Mouse (Mus musculus) cerebellum, adult (tissue): ENCODE measurements around the gene Hspbp1.
A peak's percentile ranks its signal among the peaks of the same experiment; 100 is the strongest.

Experiments used
- ATAC-seq: cut with Nextera tagmentation; 2 replicates; pipeline ENCODE4 v1.9.2; 2017; ENCODE audit warnings: mild to moderate bottlenecking, moderate library complexity, mixed read lengths; ENCODE audit not compliant: insufficient number of reproducible peaks, low FRiP score, low TSS enrichment

Gene Hspbp1

DNA sequence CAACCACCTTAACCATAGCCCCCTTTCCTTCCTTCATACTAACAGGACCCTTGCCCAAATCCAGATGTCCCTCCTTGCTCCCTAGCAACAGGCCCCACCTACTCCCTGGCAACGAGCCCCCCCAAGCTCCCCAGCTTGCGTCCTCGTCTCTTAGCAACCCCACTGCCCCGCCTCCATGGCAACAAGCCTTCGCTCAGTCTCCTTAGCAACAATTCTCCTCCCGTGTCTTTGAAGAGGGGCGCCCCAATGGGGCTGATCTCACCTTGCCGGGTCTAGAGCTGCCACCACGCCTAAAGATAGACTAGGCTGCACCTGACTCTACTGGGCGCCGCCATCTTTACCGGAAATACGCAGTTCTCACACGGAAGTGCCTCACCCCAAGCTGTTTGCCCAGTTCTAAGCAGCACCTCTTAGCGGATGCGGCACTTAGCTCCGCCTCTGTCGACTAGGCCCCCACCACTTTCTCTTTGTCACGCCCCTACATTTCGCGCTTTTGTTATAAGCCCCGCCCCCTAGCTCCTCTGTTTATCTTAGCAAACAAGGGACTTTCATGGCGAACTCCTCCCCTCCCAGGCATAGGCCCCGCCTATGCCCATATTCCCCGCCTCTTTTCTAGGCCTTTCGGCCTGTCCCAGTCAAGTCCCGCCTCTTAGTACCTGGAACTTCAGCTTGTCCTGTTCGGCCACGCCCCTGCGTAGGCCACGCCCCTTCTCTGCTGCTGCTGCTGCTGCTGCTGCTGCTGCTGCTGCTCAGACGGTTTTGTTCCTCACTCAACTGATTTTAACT, at the start of gene Hspbp1:
Hspbp1 (minus strand) TSS at position 437 of the 786 bp plus-strand sequence.
- peak; percentile 98 for ATAC-seq

DNA sequence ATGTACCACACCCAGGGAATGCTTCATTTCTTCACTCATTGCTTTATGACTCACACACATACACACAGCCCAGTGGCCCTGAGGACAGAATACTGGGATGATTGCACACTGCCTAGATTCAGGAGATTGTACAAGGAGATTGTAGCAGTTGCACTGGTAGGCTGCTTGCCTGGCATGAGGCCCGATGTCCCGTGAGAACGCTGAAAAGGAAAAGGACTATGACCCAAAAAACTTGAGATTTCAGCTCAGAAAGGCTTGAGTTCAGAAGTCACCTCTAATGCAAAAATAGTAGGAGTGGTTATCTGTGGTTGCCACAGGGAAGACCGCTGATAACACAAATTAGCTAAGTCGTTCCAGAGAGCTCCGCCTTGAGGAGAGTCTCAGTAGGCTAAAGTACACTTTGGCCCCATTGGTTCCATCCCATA, 48.1 kb upstream of the Hspbp1 start:
- ATAC-seq = no peak

DNA sequence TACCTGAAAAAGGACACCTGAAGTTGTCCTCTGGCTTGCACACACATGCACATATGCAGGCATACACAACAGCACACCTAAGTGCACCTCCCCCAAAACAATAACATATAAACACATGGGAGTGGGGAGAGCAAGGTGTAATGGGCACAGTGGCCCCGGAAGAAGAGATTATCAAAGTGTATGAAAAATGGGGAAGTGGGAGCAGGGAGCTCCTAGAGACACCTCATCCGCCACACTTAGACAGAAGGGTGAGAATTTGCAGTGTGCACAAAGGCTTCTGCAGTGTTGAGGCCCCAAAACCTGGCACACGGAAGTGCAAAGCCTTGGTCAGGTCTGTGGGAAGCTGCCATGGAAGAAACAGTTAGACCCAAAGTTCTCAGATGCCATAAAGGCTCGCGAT, 46.2 kb upstream of the Hspbp1 start:
- no peak for ATAC-seq

DNA sequence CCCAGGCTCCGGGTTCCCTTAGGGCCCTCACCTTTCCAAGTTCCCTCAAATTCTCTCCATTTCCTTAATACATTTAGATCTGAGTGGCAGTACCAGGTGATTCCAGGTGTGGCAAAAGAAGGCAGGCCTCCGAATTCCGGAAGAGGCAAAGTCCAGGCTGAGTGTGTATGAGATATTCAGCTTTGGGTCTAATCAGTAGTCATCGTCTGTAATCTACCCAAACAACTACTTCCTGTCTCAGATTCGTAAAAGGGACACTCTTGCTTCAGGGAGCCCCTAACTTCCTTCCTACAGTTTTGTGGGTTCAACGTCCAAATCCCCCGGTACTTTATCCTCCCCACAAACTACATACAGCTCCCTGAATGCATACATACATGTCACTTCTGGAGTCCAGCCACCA, 40.3 kb upstream of the Hspbp1 start, which contains the start of gene Tmem150b:
Tmem150b (minus strand) TSS at position 81 of the 400 bp plus-strand sequence.
- ATAC-seq = no peak

DNA sequence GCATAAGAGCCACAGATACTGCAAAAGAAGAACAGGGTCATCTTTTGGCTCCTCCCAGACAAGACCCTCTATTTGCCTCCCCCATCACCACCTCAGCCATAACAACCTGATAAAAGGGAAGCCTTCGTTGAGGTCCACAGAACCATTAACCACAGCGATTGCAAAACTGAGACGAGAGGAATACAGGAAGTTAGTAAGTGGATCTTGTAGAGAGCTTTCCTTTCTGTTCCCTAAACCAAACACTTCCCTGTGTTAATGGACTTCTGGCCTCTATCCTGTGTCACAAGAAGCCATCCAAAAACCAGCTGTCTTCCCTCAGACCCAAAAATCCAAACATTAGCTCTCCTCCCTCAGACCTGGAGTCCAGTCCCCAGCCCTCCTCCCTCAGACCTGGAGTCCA, 39.5 kb upstream of the Hspbp1 start:
- no peak for ATAC-seq

DNA sequence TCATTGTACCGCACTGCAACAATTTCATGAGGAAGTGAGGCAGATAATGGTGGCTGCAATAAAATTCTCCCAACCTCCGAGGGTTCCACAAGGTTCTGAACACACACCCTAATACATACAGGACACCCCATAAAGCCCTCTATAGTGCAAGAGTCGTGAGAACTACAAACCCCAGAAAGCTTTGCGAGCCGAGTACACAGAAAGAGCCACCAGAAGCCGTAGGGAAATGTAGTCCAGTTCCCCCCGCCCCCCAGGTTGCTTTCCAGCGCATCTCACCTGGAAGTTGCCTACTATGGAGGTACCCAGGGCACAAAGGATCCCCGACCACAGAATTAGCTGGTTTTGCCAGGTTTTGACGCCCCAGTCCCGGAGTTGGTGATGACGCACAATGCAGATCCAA, 38.6 kb upstream of the Hspbp1 start:
- peak; percentile 72; the same call in 1 of the 2 replicates for ATAC-seq

DNA sequence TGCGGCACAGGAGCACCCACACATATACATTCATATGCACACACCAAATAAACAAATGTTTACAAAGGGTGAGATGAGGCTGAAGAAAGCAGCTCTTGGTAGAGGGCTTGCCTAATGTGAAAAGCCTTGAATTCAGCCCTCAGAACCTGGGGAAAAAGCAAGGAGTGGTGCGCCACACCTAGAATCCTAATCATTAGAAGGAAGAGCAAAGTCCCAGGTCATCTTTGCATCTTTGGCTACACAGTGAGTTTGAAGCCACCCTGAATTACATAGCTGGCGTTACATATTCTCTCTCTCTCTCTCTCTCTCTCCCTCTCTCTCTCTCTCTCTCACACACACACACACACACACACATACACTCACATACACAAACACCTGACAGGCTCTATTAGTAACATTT, 34.4 kb upstream of the Hspbp1 start:
- no peak for ATAC-seq

DNA sequence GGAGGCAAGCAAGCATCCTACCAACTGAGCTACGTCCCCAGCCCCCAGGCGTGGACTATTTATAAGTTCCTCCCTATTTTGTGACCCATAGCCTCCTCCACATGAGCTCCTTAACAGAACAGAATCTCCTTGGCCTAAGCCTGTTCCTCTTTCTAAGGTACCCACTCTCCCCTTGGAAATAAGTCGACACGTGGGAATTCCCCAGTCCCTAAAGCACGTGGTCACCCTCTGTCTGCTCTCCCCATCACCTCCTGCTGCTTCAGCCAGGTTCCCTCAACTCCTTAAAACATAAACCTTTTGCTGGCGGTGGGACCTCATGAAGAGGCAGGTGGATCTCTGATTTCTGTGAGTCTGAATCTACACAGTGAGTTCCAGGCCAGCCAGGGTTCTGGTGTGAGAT, 32.1 kb upstream of the Hspbp1 start:
- no peak for ATAC-seq

DNA sequence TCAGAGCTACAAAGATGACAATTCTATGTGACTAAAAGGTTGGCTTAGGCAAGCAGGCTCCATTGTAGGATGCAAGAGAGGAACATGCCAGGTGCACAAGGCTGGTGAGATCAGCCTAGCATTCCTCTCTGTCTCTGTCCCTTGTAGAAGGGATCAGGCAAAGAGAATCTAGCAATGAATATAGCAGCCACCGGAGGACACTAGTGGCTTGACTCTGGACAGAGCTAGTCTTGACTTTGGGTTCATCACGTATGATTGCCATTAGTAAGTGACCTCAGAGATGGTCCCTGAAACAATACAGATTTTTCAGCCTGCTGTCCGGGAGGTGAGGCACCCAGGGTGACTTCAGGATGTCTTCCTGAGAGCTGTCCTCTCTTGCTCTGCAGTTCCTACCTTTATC, 27.7 kb upstream of the Hspbp1 start:
- ATAC-seq = no peak

DNA sequence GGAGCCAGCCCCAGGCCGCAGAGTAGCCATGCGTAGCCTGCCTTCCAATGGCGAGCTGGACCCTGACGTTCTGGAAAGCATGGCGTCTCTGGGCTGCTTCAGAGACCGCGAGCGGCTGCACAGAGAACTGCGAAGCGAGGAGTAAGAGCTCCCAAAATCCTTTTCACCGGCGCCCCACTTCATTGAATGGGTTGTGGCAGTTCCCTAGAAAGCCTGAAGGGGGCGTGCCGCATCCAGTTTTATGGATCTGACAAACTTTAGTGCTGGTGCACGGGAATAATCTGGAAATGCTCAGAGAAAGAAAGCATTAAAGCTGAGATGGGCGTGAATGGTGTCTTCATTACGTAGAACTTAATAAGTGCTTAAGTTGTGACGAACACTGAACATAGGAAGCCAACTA, 20.2 kb upstream of the Hspbp1 start:
- no peak for ATAC-seq

DNA sequence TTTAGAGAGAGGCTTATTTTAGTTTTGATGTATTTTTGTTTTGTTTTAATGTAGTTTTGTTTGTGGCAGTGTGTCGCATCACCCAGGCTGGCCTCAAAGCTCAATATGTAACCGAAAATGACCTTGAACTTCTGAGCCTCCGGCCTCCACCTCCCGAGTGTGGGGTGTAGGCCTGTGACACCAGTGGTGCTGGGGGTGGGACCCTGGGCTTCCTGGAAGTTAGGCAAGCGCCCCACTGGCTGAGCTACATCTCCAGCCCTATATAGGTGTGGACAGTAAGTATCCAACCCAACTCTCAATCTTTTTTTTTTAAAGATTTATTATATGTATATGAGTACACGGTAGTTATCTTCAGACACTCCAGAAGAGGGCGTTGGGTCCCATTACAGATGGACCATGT, 18.3 kb upstream of the Hspbp1 start:
- no peak for ATAC-seq

DNA sequence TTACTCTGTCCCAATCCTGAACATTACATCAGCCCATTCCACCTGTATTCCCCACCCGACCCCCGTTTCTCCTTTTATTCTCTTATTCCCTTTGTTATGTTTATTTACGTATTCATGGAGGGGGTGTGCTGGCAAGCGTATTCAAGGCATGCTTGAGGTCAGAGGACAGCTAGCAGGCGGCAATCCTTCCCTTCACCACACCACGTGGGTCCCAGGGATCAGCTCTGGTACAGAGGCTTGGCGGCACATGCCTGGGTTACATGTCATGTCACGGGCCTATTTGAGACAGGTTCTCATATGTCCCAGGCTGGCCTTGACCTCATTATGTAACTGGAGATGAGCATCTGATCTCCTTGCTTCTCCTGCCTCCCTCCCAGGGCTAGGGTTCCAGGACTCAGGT, 17.5 kb upstream of the Hspbp1 start:
- no peak for ATAC-seq

DNA sequence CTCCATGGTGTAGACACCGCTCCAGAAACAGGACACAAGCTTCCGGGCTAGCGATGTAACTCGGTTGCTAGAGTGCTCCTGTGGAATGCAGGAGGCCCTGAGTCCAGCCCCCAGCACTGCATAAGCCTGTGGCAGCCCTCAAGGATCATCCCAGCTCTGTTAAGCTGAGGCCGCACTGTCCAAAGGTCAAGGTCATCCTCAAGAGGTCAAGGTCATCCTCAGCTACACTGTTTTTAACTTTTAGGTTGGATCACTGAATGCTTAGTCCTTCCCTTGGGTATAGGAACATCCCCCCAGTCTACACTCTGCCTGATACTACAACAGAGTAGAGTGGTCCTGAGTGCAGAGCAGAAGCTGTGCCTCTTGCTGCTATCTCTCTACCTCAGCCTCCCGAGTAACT, 8.1 kb upstream of the Hspbp1 start:
- ATAC-seq = no peak

DNA sequence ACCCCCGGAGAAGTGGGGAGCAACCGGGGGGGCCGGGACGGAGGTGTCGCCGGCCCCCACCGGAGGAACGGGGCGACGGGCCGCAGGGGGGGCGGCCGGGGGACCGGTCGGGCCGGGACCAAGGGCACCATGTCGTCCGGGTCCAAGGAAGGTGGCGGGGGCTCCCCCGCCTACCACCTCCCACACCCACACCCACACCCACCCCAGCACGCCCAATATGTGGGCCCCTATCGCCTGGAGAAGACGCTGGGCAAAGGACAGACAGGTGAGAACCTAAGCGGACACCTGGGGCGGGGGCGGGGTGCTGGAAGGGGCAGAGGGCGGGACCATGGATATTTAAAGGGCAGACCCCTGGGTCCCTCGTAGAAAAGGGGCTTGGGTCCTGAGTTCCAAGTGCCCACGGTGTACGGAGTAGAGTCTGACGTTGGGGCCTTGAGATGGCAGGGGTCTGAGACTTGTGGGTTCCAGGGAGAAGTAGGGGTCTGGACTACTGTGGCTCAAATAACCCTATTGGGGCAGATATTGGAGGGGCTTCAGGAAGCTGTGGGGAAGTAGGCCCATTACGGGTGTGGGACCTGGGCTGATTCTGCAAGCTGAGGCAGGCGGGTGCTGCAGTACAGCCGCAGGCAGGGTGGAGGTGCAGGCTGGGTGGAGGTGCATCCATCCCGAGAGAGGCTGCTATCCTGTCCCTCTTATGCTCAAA, 6.2 kb upstream of the Hspbp1 start:
- peak; percentile 32; the same call in 1 of the 2 replicates for ATAC-seq

DNA sequence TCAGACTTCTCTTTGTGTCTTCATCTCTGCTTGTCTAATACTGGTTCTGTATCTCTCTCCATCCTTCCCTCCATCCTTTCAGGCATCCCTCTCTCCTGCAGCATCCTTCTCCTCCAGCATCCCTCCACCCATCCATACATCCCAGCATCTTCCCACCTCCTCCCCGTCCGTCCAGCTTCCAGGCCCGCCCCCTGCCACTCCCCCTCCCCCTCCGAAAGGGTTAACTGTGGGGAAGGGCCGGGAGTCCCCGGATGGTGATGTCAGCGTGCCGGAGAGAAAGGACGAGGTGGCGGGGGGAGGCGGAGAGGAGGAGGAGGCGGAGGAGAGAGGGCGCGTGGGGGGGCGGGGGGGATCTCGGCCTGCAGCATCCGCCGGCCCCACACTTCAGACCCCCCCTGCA, 5.5 kb upstream of the Hspbp1 start, which contains the start of gene Brsk1:
Brsk1 (plus strand) TSS at position 218 of the 400 bp plus-strand sequence.
- ATAC-seq = peak; percentile 73; the same call in 1 of the 2 replicates

DNA sequence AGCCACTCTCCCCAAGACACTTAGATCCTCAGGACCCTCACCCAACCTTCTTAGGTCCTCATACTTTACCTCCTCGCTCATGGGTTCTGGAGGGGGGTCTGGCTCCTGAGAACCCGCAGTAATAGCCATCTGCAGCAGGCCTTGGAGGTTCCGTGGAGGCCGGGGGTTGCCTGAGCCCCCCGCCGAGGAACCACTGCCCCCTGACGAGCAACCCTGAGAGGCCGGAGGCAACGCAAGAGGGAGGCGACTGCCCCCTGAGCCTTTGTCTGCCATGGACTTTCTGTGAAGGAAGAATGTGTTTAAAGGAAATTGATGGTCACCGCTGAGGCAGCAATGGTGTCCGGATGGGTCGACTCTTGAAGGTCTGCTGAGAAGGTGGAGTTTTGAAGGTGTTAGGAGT, 665 bp downstream of the Hspbp1 start:
- no peak for ATAC-seq

DNA sequence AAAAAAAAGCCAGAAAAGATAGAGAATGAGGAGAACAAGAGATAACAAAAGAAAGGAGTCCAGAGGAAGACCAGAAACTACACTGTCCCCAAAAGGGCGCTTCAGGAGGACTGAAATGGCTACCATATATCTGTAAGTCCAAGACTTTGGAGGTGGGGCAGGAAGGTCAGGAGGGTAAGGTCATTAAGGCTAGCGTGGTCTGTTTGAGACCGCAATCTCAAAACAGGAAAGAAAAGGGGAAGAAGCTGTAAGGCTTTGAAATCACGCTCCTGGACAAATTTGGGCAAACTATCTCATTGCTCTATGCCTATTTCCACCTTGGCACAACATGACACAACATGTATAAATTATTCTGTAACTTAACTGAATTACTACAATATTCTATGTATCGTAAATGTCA, 1.6 kb downstream of the Hspbp1 start:
- no peak for ATAC-seq

DNA sequence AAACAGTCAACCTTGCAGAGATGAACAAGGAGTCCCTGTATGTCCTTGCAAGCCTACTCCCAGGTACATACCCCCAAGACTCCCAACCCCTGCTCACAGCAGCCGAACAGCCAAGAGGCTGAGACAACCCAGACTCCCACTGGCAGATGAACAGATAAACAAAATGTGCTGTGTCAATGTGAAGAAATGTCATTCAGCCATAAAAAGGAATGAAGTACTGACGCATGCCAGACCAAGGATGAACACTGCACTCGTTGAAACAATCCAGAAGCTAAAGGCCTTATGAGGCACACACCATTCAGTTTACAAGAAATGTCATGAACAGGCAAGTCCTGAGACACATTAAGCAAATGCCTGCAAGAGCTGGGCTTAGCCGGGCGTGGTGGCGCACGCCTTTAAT, 9.7 kb downstream of the Hspbp1 start:
- ATAC-seq = no peak

DNA sequence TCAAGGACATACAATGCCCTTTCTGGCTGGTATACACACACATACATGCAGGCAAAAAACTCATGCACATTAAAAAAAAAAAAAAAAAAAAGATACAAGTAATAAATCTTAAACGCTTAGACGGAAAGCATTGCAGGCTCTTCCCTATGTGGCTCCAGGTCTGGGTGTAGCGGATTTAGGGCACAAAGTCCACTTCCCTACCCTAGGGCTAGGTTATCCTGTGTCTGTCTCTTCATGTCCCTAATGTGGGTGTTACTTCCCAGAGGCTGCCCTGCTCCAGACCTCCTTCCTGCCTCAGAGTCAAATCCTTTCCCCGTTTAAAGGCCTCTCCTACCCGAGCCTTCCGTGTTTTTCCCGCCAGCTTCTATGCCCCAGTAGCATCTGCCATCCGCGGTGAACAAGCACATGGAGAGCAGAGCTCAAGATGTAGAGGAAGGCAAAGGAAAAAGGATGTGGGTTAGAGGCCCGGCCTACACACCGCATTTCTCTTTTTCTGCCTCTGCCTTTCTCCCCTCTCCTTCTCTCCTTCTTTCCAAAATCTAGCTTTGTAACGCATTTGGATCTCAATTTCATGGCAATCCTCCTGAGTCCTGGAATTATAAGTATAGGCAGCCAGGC, 10.6 kb downstream of the Hspbp1 start:
- no peak for ATAC-seq

DNA sequence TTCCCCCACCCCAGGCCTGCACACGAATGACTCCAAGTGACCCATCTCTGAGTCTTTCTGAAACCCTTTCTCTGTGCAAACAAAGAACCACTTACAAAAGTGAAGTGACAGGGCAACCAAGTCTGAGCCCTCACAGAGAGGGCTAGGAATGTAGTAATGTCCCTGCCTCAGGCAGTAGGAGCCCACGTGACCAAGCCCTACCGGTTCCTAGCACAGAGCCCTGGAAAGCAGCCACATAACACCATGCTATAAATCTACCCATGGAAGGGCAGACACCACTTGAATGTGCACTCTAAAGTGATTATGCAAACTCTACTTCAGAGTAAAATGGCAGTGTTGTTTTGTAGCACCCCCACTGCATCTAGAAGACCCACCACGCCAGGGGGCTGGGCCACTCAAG, 12.9 kb downstream of the Hspbp1 start:
- no peak for ATAC-seq

DNA sequence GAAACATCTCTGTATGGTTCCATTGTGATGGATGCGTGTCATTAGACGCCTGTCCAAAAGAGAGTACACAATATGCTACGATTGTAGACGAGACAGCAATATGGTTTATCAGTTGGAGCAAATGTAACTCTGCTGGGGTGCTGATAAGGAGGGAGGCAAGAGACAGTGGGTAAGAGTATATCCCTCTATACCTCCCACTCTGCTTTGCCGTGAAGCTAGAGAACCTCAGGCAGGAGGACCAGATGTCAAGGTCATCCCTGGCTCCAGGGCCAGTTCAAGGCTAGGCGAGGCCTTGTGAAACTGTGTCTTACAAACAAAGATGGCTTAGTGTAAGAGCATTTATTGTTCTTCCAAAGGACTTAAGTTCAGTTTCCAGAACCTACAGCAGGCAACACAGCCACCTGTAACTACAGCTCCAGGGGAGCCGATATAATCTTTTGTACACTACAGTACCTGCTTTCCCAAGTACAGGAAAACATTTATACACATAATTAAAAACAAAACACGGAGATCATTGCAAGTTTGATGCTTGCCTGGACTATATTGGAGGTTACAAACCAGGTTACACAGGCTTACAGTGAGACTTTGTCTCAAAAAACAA, 14.1 kb downstream of the Hspbp1 start:
- ATAC-seq = no peak
